Mouse (Mus musculus) lung, postnatal 25 days (tissue): ENCODE measurements around the gene Higd1a.

Source experiments
- DNase-seq: peaks from one replicate; pipeline ENCODE4 v3.0.0; 2022; ENCODE audit warnings: low spot score

Higd1a gene

DNA sequence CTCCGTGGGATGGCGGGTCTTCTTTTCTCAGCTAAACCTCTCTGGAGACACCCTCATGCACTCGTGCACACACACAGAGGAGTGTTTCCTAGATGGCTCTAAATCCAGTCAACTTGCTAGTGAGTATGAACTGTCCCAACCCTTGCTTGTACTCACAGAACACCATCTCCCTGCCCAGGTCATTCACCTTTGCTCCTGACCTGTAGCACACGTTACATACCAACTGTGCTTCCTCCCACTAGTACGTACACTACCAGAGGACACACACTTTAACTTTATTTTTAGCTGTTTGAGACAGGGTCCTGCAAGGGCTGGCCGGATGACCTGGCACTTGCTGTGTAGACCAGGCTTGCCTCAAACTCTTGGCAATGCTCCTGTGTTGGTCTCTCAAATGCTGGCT lies 20.2 kb downstream of the Higd1a start:
- no peak for DNase-seq

GRCm38 (mm10) chr9:121833825-121834224 lies 24.3 kb downstream of the Higd1a start:
- no peak for DNase-seq

GRCm38 (mm10) chr9:121830956-121831293 lies 27.2 kb downstream of the Higd1a start:
- DNase-seq = peak; percentile 79

GRCm38 (mm10) chr9:121830243-121830955 lies 27.8 kb downstream of the Higd1a start:
- peak; percentile 32 for DNase-seq

- no peak for DNase-seq
Measured at GRCm38 (mm10) chr9:121829270-121829992, 28.7 kb downstream of the Higd1a start.

GRCm38 (mm10) chr9:121828314-121828713 lies 29.8 kb downstream of the Higd1a start:
- no peak for DNase-seq

DNA sequence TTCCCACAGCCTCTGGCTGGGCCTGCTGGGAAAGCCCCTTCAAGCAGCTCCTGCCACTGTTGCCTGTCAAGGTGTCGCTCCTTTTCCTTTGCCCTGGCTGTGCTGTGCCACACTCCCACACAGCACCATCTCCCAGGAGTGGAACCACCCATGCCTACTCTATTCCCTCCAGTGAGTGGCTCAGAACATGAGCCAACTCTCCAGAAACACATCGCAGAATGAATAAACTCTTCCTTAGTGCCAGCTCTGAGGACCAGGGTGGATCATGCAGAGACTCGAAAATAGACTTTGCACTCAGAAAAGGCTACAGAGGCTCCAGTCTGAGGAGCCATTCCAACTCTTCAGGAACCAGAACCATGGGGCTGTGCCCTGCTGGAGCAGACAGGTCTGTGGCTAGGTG lies 31.8 kb downstream of the Higd1a start:
- DNase-seq = no peak

DNA sequence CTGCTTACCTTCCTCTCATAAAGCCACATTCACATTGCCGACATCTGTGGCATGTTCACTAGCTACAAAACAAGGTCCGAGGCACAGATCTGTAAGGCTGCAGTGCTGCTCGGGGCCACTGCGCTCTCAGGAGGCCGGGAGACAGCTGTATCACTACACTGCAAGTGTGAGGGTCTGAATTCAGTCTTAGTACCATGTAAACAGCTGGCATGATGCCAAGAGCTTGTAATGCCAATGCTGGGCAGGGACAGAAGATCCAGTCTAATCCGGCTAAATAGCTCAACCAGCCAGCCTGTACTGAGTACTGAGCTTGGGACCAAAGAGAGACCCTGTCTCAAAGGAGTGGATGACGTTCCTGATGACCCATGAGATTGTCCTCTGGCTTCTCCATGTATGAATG lies 34.2 kb downstream of the Higd1a start:
- DNase-seq = no peak

DNA sequence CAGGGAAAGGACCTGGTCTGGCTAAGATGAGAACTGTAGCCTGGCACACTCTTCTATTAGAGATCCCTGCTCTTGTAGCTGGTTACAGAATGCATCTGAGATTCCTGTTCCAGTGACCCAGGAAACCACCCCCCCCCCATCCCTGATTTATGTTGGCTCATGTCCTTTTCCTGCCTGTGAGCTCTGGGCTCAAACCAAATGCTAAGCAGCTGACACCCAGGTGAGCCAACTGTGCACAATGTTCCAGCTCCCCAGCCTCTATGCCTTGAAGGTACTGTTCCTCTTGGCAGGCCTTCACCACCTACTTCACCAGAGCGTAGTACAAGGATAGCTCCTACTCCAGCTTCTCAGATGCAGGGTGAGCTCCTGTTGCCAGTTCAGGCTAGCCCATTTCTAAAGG lies 35.1 kb downstream of the Higd1a start:
- no peak for DNase-seq

DNA sequence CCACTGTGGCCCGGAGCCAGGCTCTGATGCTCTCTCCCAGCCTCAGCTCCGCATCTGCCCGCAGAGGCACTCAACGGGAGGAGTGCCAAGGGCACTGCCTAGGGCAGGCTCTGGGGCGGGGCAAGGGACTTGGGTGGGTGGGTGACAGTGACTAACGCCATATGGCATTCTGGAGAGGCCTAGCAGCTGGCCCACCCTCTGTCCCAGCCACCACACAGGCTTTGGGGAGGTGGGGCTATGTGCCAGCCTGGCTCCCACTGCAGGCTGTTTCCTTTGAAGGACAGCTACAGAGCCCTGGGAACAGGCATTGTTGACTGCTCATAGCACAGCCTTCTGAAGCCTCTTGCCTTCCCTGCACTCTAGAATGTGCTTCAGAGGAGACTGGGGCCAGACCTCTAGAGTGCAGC lies 35.6 kb downstream of the Higd1a start:
- peak; percentile 20 for DNase-seq

- DNase-seq = no peak
Measured at GRCm38 (mm10) chr9:121820765-121821164, 37.4 kb downstream of the Higd1a start.

DNA sequence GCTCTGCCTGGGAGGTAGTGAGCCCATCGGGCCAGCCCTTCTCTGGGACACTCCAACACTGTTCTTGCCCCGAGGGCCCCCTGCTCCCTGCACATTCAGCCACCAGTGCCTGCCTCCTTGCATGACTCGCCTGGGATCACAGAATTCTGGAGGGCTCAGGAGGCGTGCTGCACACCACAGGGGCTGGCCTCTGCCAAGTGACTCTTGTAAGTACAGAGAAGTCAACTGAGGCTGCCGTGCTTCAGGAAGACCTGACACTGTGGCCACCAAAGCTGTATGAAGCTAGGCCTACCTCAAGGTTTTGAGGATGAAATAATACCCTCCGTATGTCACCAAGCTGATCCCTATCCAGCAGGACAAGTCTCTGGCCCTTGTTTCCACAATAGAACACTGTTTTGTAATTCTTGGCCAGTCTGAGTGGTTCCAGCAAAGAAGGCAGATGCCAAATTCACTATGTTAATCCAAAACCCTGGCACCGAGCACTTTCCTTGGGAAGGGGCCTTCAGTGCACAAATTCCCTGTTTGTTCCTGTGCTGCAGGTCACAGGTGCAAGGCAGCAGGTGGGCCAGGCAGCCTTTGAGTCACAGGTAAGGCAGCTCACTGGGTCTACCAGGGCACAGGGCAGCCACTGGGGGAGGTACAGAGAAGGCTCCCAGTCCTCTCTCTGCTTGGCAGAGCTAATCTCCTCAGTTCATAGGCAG lies 38.2 kb downstream of the Higd1a start:
- DNase-seq = no peak

DNA sequence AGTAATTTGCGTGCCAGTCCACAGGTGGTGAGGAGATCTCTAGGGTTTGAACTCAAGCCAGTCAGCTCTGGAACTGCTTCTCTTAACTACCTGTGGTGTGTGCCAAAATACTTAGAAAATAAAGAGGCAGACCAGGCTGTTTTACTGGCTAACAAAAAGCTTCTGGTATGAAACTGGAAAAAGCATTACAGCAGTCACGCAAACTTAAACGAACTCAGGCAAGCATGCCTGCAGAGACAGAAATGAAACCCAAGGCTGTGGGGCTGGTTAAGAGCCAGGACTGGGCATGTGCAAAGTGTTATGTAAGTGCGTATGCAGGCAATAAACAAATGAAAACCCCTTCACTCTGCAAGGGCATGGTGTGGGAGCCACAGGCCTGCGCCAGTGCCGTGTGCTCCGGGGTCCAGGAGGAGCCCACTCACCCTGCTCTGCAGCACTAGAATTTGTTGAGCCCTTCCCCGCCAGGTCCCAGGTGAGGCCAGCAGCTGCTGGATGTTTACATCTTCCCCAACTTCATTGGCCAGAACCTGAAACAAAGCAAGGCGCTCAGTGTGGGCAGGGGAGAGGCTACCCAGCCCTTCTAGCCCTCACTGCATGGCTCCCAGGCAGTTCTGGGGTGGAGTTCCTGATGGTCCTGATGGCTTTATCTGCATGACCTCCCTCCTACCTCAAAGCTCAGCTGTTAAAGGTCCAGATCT lies 38.9 kb downstream of the Higd1a start:
- peak; percentile 63 for DNase-seq

DNA sequence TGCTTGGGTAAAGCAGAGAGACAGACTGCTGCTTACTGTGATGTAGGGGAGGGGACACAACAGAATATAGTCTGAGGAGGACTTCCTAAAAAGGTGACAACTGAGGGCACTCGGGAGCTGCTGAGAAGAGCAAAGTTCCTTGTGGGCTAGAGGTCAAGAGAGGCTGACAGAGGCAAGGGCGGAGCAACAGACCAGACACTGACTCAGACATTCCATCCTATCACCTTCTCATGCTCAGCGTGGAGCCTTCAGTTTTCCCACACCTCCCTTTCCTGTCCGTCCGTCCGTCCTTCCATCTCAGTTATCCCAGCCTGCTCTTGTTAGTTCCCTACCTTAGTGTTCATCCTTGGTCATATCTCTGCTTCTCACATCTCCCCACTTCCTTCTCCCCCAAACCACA lies 43.0 kb downstream of the Higd1a start:
- no peak for DNase-seq

- DNase-seq = no peak
Measured at GRCm38 (mm10) chr9:121810081-121810821, 47.9 kb downstream of the Higd1a start.

DNA sequence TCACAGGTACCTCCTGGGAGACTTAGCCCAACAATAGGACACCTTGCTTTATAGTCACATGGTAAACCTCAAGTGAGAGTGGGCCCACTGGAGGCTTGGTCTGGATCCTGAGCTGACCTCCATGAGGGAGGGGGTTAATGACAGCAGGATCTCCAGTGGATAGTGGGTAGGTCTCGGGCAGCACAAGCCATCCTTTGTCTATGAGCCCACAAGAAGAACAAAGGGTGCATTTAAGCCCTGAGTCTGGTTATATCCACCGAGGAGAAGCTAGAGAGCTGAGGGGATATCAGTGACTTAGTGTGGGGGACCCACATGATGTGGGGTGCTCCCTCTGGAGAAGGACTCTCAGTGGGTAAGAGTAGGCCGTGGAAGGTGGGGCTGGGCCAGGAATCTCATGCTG lies 49.7 kb downstream of the Higd1a start:
- no peak for DNase-seq

GRCm38 (mm10) chr9:121807947-121808346 lies 50.2 kb downstream of the Higd1a start:
- no peak for DNase-seq

DNA sequence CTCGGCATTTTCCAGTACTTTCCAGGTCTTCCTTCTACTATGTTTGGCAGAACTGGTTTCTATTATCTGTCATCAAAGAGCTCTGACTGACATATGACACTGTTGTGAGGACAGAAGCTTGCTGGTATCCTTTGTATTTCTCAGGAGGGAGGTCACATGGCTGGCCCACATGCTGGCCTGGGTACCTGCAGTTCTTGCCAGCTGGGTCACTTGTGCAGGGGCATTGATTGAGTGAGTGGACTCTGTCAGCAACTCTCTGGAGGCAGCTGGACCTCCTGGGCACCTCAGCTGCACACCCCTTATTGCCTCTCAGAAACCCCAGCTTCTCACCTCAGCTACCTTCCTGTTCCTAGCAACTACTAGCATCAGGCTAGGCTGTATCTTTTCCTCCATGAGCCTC lies 50.6 kb downstream of the Higd1a start:
- no peak for DNase-seq

GRCm38 (mm10) chr9:121802747-121803146 lies 55.4 kb downstream of the Higd1a start:
- DNase-seq = no peak

DNA sequence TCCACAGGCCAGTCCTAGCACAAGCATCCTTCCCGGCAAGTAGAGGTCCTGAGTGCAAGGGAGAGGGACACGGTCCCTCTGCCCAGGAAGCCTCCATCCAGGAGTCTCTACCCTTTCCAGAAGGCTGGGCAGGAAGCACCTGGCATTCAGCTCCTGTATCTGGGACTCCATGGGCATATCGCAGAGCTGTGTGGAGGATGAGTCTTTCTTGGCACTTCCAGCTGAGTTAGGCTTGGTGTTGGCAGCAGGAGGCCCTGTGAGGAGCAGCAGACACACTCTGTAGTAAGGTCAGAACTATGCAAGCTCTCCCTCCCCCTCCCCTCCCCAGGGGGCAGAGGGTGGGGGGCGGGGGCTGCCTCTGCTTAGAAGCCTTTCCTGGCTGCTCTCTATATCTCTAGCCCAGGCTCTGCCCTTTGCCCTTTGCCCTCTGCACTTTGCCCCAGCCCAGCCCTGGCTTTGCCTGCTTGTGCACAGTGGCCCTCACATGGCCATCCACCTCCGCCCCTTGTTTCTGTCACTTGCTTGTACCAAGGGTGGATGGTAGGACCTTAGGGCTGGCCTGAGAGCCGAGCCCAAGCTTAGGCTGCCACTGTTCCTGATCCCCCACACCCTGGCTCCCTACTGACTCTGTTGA lies 59.2 kb downstream of the Higd1a start:
- DNase-seq = no peak
